Mouse (Mus musculus): Measurements from ENCODE around the gene Tob2. TPM values are rescaled to one million over a fixed set of nuclear protein-coding genes. Genes with fewer than 3 reads are reported as not detected.

The Tob2 gene
- polyA plus RNA-seq, 1 experiment from 2014 or later, result 19.8 TPM

DNA sequence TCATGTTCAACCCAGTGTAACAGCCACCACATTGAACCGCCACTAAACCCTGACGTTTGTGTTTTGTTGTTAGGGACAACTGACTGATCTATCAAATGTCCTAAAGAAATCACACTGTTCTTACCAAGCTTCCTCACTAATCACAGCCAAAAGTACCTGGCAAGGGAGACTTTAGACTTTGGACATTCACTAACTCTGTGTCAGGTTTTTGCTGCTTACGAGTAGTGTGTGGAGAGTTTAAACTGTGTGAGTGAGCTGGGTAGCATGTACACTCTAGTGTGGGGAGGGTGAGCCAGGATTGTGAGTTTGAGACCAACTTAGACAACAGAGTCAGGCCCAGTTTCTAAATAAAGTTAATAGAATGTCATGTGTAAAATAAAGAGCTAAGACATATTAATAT, 23.8 kb upstream of the Tob2 start:
- DNase-seq (ENCODE audit: low spot score), result no peak
- WGBS, result 92% methylated on average over 3 of the region's 3 CpGs
- Histone ChIP-seq H3K27ac (no peak overlapping the region), H3K9me3 (replicated peaks) (no peaks in the 10 kb centered on the region), H3K36me3 (peaks cover 35% of the 10 kb centered on the region), H3K4me1 (no peaks in the 10 kb centered on the region), H3K4me3 (no peak overlapping the region), H3K27me3 (ENCODE audit: low read depth, poor library complexity, severe bottlenecking) (no peaks in the 10 kb centered on the region)

DNA sequence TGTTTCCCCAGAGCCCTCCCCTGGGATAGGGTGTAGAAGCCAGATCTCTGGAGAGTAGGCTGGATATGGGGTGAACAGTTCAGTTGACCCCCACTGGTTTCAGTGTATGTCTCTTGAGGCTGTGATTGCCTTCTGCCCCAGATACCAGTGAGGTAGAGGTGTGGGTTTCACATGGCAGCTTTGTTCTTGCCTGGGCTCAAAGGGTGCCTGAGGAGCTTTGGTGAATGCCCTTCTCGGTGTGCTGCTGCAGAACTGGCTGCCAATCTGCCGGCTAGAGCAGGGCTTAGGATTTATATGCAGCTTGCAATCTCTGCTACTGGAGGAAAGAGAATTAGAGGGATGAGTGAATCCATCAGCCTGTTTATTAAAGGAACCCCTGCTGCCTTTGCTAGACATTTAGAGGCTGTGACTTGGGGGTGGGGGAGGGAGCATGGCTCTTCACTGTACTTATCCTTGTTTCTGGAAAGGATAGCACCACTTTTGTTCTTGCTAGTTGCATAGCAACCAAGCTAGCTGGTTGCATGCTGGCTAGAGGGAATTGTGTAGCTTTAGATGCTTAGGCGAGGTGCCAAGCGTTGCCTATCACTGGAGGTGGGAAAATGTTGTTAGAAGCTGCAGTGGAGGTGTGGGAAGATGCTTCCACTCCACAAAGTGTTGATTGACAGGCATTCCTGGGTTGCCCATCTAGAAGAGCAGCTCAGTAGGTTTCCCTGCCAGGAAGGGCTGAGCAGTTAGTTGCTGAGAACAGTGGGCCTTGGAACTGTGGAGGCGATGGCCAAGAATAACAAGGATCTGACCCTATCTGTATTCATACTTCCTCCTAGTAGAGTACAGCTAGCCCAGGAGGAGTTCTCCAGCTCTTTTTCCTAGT, 21.2 kb upstream of the Tob2 start:
- H3K4me3 ChIP-seq, result no peak overlapping the region
- no peak for DNase-seq (ENCODE audit: low spot score)
- no peak overlapping the region for H3K27ac ChIP-seq
- H3K36me3 ChIP-seq, result peaks cover 31% of the 10 kb centered on the region
- 84% methylated on average over 5 of the region's 5 CpGs for WGBS
- H3K4me1 ChIP-seq, result no peaks in the 10 kb centered on the region
- no peaks in the 10 kb centered on the region for H3K9me3 ChIP-seq (replicated peaks)
- H3K27me3 ChIP-seq (ENCODE audit: low read depth, poor library complexity, severe bottlenecking), result no peaks in the 10 kb centered on the region

DNA sequence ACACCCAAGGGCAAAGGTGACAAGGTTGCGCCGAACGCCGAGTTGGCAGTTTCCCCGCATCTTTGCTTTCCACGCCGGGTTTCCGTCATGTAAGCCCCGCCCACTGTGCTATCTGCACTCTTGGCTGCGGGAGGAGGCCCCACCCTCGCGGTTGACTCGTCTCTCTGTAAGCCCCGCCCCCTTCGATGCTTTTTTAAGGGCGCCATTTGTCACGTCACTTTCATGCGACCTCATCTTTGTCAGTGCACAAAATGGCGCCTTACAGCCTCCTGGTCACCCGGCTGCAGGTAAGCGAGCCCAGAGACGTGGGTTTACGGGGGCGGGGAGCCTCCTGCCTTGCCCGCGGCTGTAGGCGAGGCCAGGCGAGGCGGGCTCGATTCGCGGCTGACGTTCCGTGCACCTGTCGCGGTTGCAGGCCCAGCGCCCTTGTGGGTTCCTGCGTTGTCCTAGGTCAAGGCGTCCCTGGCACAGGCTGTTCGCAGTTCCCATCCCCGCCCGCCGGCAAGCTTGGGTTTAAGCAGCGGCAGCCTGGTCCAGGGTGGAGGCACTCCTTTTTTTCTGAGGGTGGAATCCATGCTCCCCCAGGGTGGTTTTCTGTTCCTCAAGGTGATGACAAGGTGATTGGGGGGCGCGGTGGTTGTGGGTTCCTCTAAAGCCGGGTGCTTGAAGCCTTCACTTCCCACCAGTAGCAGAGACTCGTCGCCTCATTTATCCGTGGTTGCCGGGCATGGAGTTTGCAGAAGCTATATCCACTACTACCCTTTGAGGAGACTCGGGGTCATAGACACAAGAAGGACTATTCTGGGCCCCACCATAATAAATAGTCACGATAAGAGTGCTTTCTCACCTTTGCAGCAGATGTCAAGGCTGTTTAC, 13.9 kb upstream of the Tob2 start, which contains the start of gene Aco2:
Aco2 (plus strand) TSS at position 48 of the 875 bp plus-strand sequence.
- H3K27ac ChIP-seq, result peak within 1 kb of the TSS; percentile 95
- no peaks in the 10 kb centered on the region for H3K27me3 ChIP-seq (ENCODE audit: low read depth, poor library complexity, severe bottlenecking)
- H3K9me3 ChIP-seq (replicated peaks), result no peaks in the 10 kb centered on the region
- DNase-seq (ENCODE audit: low spot score), result peak; percentile 97
- peaks cover 13% of the 10 kb centered on the region for H3K4me1 ChIP-seq
- H3K4me3 ChIP-seq, result peak within 1 kb of the TSS; percentile 99
- under 1% methylated on average over 53 of the region's 53 CpGs for WGBS
- H3K36me3 ChIP-seq, result peaks cover 39% of the 10 kb centered on the region

DNA sequence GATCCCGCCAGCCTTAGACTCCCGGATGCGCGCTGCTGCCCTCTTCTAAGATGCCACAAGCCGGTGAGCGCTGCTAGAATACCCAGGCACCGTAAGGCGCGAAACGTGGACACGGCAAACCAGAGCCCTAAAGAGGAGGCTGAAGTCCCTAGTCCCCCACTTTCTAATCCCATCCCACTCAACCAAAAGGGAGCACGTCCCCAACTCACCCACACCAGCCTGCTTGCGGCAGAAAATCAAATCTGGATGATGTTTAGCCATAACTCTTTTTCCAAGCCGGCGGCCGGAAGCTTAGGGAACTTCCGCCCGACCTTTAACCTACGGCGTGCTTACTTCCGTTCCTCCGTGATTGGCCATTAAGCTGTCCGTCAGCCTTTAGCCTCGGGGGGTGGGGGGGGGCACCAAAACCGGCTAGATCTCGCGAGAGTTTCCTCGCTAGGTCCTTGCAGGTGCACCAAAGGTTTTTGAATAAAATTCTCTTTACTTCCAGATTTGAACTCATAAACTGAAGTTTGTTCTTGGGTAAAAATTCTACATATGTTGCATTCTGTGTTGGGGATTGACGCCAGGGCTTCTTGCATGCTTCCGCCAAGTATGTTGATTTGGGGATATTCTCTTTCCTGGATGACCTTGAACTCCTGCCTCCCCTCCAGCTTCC, 13.1 kb upstream of the Tob2 start, which contains the start of gene Phf5a:
Phf5a (minus strand) TSS at position 308 of the 658 bp plus-strand sequence.
- under 1% methylated on average over 30 of the region's 30 CpGs for WGBS
- Histone ChIP-seq H3K36me3 (peaks cover 41% of the 10 kb centered on the region), H3K9me3 (replicated peaks) (no peaks in the 10 kb centered on the region), H3K4me3 (peak within 1 kb of the TSS; percentile 99), H3K27ac (peak within 1 kb of the TSS; percentile 95), H3K4me1 (peaks cover 13% of the 10 kb centered on the region), H3K27me3 (ENCODE audit: low read depth, poor library complexity, severe bottlenecking) (no peaks in the 10 kb centered on the region)
- peak; percentile 95 for DNase-seq (ENCODE audit: low spot score)

DNA sequence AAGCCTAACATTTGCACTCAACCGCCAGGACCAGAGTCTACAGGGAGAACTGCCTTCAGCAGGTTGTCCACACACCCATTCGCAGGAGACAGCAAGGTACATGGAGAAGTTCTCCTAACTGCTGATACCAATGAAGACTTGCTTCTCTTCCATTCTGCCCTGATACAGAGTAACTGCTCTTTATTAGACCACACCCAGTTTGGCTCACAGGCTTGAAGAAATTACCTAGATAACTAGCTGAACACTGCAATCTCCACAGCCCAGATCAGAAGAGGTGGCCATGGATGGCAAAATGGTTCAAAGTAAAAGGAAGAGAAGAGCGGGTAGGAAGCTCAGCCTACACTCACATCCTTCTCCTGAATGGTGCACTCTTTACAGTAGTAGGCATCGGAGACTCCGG, 11.4 kb upstream of the Tob2 start:
- peaks cover 13% of the 10 kb centered on the region for H3K4me1 ChIP-seq
- no peak overlapping the region for H3K4me3 ChIP-seq
- DNase-seq (ENCODE audit: low spot score), result no peak
- H3K9me3 ChIP-seq (replicated peaks), result no peaks in the 10 kb centered on the region
- no peaks in the 10 kb centered on the region for H3K27me3 ChIP-seq (ENCODE audit: low read depth, poor library complexity, severe bottlenecking)
- WGBS, result 97% methylated on average over 5 of the region's 5 CpGs
- H3K36me3 ChIP-seq, result peaks cover 58% of the 10 kb centered on the region
- no peak overlapping the region for H3K27ac ChIP-seq

DNA sequence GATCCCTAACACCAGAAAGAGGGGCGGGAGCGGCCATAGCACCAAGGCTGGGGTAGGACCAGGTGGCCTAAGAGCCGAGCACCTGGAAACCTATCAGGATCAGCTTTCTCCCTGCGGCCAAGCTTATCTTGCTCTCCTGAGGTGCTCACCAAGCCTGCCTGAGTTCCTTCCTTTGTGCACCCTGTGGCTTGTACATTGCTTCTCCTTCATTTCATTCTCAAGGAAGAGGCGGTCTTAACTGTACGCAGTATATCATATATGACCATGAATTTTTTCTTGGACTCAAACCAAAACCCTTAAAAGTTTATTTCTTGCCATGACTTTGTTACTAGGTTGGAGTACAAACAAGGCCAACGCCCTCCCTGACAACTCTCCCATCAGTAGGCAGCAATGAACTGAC, 5.6 kb upstream of the Tob2 start:
- Histone ChIP-seq H3K4me3 (no peak overlapping the region), H3K27ac (no peak overlapping the region), H3K36me3 (peaks cover 59% of the 10 kb centered on the region), H3K27me3 (ENCODE audit: low read depth, poor library complexity, severe bottlenecking) (no peaks in the 10 kb centered on the region), H3K9me3 (replicated peaks) (no peaks in the 10 kb centered on the region), H3K4me1 (peaks cover 7% of the 10 kb centered on the region; the same call in 1 of the 2 replicates)
- WGBS, result 94% methylated on average over 7 of the region's 7 CpGs
- no peak for DNase-seq (ENCODE audit: low spot score)

DNA sequence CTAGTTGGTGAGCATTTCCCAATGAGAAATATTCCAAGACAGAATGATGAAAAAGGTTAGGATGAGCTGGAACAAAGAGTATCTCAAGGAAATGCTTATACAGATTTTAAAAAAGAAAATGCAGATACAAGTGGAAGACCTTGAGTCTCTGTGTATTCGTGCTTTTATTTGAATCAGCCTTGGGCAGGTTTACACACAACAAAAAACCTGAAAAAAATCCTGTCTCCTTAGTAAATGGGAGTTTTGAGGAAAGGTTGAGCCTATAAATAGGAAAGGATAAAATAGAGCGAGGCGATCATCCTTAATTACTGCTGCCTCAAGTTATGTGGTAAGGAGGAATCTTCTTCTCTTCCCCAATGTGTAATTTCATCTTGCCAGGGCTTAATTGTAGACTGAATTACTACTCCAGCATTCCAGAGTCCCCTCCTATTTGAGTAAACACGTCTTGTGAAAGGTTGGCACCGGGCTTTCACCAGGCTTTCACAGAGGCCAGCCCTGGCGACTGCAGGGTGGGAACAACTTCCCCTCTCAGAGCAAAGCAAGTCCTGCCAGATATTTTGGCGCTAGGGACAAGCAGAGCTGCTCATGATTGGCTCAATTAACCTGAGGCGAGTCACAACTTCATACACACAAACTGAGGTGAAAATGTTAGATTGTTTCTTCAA, 2.0 kb upstream of the Tob2 start:
- Histone ChIP-seq H3K4me1 (peaks cover 32% of the 10 kb centered on the region), H3K36me3 (peaks cover 22% of the 10 kb centered on the region), H3K4me3 (peak overlapping the region; percentile 95), H3K27ac (peak overlapping the region; percentile 96), H3K27me3 (ENCODE audit: low read depth, poor library complexity, severe bottlenecking) (no peaks in the 10 kb centered on the region), H3K9me3 (replicated peaks) (no peaks in the 10 kb centered on the region)
- WGBS, result 45% methylated on average over 8 of the region's 8 CpGs
- DNase-seq (ENCODE audit: low spot score), result no peak

DNA sequence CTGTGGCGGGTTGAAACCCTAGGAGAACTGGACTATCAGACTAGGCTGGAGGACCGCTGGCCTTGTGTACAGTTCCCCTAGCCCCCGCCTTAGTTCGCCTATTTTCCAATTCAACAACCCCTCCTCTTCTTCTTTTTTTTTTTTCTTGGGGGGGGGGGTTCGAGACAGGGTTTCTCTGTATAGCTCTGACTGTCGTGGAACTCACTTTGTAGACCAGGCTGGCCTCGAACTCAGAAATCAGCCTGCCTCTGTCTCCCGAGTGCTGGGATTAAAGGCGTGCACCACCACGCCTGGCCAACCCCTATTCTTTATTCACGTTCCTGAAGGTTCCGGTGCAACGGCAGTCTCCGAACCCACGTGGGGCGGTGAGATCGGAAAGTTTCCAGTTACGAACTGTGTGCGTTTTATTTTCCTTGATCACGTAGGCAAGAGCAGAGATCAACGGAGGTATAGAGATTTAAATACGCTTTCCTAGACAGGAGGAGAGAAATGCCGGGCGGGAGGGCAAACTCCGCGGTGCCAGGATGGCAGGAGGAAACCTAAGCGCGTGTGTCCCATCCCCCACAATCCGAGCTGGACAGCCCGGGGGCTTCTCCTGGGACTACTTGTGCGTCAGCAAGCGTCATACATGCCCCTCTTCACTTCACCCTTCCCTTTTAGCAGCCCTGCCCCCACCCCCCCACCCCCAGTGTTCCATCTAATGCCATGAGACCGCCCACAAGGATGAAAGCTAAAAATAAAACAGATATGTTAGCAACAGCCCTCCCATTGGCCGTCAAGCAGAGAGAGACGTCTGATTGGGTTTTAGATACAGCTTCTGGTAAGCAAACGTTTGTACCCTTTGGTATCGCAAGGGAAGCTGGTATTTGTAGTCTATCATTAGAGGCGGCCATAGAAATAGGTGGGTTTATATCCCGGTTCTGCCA, 997 bp upstream of the Tob2 start:
- Histone ChIP-seq H3K36me3 (peaks cover 20% of the 10 kb centered on the region), H3K9me3 (replicated peaks) (no peaks in the 10 kb centered on the region), H3K27ac (peak overlapping the region; percentile 96), H3K4me1 (peaks cover 38% of the 10 kb centered on the region), H3K4me3 (peak overlapping the region; percentile 95), H3K27me3 (ENCODE audit: low read depth, poor library complexity, severe bottlenecking) (no peaks in the 10 kb centered on the region)
- under 1% methylated on average over 39 of the region's 39 CpGs for WGBS
- DNase-seq (ENCODE audit: low spot score), result peak; percentile 88

DNA sequence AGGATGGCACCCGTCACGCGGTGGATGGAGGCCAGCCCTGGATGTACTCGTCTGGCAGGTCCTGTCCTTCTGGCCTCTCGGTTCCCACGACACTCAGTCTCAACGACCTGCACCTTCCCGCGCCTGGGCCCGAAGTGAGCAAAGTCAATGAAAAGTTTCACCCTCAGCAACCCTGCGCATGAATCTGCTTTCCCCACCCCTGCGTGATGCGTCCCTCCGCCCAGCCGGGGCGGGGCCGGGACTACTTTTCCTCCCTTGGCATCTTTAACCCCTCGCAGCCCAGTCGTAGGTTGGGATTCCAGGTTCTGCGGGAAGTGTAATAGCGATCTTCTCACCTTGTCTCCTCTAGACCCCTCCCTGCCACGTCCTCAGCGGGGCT, 469 bp downstream of the Tob2 start:
- peak overlapping the region; percentile 95 for H3K4me3 ChIP-seq
- peaks cover 21% of the 10 kb centered on the region for H3K36me3 ChIP-seq
- WGBS, result 0% methylated on average over 23 of the region's 23 CpGs
- H3K9me3 ChIP-seq (replicated peaks), result no peaks in the 10 kb centered on the region
- H3K27me3 ChIP-seq (ENCODE audit: low read depth, poor library complexity, severe bottlenecking), result no peaks in the 10 kb centered on the region
- H3K4me1 ChIP-seq, result peaks cover 38% of the 10 kb centered on the region
- H3K27ac ChIP-seq, result peak overlapping the region; percentile 96
- peak; percentile 96 for DNase-seq (ENCODE audit: low spot score)

DNA sequence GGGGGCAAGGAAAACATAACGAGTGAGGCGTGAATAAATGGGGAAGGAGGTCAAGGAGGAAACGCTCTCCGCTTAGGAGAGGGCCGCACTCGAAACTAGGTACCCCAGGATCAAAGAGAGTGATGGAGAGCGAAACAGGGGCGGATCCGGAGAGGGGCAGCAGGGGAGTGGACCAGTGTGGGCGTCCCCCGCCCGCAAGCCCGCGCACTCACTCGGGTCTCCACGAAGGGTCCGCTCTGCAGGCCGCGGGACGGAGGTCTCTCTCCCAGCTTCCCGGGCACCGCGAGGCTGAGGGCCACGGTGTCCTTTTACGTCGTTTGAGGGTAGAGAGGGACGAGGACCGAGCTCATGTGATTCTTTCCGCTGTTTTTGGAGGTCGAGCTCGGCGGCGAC, 876 bp downstream of the Tob2 start:
- Histone ChIP-seq H3K27me3 (ENCODE audit: low read depth, poor library complexity, severe bottlenecking) (no peaks in the 10 kb centered on the region), H3K27ac (peak overlapping the region; percentile 96), H3K9me3 (replicated peaks) (no peaks in the 10 kb centered on the region), H3K36me3 (peaks cover 25% of the 10 kb centered on the region), H3K4me1 (peaks cover 38% of the 10 kb centered on the region), H3K4me3 (peak overlapping the region; percentile 95)
- no peak for DNase-seq (ENCODE audit: low spot score)
- under 1% methylated on average over 33 of the region's 33 CpGs for WGBS

DNA sequence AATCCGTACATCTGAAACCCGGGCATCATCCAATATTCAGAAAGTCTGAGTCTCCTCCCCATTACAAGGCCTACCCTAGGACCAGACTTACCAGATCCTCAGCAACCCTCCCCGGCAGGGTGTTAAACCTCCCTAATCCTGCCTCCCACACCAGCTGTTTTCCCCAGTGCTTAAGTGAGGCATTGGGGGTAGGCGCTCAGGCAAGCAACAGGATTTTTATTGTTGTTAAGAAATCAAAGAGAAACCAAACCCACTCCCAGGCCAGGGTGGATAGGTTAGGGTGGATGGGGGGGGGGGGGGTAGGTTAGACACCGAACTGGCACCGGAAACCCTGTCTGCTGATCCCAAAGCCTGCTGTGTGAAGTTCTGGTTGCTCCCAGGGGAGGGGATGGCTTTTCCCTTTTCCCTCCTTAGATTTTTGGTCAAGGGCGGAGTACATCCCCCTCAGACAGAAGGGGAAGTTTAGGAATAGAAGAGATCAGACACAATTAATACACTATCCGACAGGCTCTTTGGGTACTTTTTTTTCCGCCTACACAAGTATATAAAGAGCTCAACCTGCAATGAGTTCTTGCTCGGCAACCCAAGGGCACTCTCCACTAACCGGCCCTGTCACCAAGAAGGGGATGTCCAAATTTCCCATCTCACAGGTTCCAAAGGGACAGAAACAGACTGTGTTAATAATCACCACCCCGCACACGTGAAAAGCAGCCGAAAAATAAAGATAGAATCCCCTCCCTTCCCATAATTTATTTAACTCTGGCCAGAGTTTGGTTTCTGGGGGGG, 1.5 kb downstream of the Tob2 start:
- DNase-seq (ENCODE audit: low spot score), result no peak
- peaks cover 38% of the 10 kb centered on the region for H3K4me1 ChIP-seq
- H3K27me3 ChIP-seq (ENCODE audit: low read depth, poor library complexity, severe bottlenecking), result no peaks in the 10 kb centered on the region
- H3K36me3 ChIP-seq, result peaks cover 31% of the 10 kb centered on the region
- under 1% methylated on average over 14 of the region's 14 CpGs for WGBS
- peak overlapping the region; percentile 96 for H3K27ac ChIP-seq
- peak overlapping the region; percentile 95 for H3K4me3 ChIP-seq
- no peaks in the 10 kb centered on the region for H3K9me3 ChIP-seq (replicated peaks)
